Mouse (Mus musculus) liver, embryonic 11.5 days (tissue): Measurements from ENCODE around the gene Hs1bp3. TPM values are rescaled to one million over a fixed set of nuclear protein-coding genes. Genes with fewer than 3 reads are reported as not detected.
A peak's percentile ranks its signal among the peaks of the same experiment; 100 is the strongest.

Source experiments
- ATAC-seq: fragments of 200-750 bp; cut with Nextera tagmentation; replicated peaks from 2 replicates; pipeline ENCODE4 v1.8.0; 2017; ENCODE audit warnings: moderate number of reproducible peaks, mild to moderate bottlenecking, moderate TSS enrichment, moderate library complexity; ENCODE audit not compliant: low FRiP score
- DNase-seq: peaks from one replicate; pipeline ENCODE4 v3.0.0-alpha.2; 2017; ENCODE audit warnings: low spot score
- H3K27ac ChIP-seq: fragments of 300-500 bp; sonication (generic); 2 replicates; pipeline ENCODE4 v1.5.1; 2014; ENCODE audit warnings: mild to moderate bottlenecking, low read depth, low read length, control low read depth
- H3K27me3 ChIP-seq: fragments of 300-500 bp; sonication (generic); replicated peaks from 2 replicates; pipeline ENCODE4 v1.6.1; 2014; ENCODE audit warnings: low read length, mixed read lengths; ENCODE audit not compliant: control insufficient read depth, insufficient read depth
- H3K36me3 ChIP-seq: fragments of 300-500 bp; sonication (generic); 2 replicates; pipeline ENCODE4 v1.6.1; 2014; ENCODE audit warnings: mild to moderate bottlenecking, low read length, moderate library complexity, mixed read lengths; ENCODE audit not compliant: control insufficient read depth, insufficient read depth
- H3K4me1 ChIP-seq: fragments of 300-500 bp; sonication (generic); replicated peaks from 2 replicates; pipeline ENCODE4 v1.6.1; 2014; ENCODE audit warnings: low read length, mixed read lengths; ENCODE audit not compliant: control insufficient read depth, insufficient read depth
- H3K4me2 ChIP-seq: fragments of 300-500 bp; sonication (generic); 2 replicates; pipeline ENCODE4 v1.6.1; 2014; ENCODE audit warnings: mild to moderate bottlenecking, control low read depth, moderate library complexity
- H3K4me3 ChIP-seq: fragments of 300-500 bp; sonication (generic); 2 replicates; pipeline ENCODE4 v1.5.1; 2014; ENCODE audit warnings: low read depth, low read length, control low read depth
- H3K9ac ChIP-seq: fragments of 300-500 bp; sonication (generic); 2 replicates; pipeline ENCODE4 v1.6.1; 2014; ENCODE audit warnings: low read depth, low read length, control low read depth
- H3K9me3 ChIP-seq: fragments of 300-500 bp; sonication (generic); 2 replicates; pipeline ENCODE4 v1.6.1; 2016; ENCODE audit warnings: low read length, inconsistent platforms, mixed read lengths; ENCODE audit not compliant: control insufficient read depth
- WGBS: fragments of 180-500 bp; shearing (Covaris S2); extraction: QIAGEN DNeasy Blood & Tissue Kit; methylation state at CpG from one replicate; pipeline ENCODE4 v1.1.7; 2014; 5-methylcytosine and 5-hydroxymethylcytosine counted together
- polyA plus RNA-seq: library from polyadenylated mRNA; unstranded; fragments of >200 nt; fragmentation: Nextera tagmentation; extraction: Ambion mirVana; gene quantifications from 2 replicates; pipeline ENCODE4 v1.2.1, GENCODE M21; 2014

The Hs1bp3 gene
- polyA plus RNA-seq = 8.6 and 8.8 TPM in 2 replicates

DNA sequence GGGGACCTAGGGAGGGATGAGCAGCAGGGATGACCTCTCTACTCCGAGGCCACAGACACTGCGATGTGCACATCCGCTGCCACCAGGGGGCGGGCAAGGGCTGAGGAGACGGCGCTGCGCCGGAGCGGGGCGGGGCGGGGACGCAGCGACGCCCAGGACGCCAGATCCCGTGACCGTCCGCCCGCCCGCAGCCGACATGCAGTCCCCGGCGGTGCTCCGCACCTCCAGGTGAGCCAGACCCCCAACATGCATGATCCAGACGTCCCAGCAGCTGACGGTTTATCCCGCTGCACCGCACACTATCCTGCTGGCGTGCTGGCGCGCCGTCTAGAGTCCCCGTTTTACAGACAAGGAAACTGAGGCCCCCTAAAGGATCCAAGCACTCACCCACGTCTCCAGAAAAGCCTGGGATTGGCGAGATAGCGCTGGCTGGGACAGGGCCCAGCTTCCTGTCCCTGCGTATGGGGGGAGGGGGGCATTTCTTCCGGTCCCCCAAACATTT, at the start of gene Hs1bp3:
Gene Hs1bp3 (plus strand): TSS at position 163 of the 502 bp plus-strand sequence.
- Histone ChIP-seq H3K36me3 (peaks cover 1% of the 10 kb centered on the region; the same call in 1 of the 2 replicates), H3K27me3 (peaks cover 21% of the 10 kb centered on the region), H3K4me3 (peak within 1 kb of the TSS; percentile 76), H3K4me1 (no peaks in the 10 kb centered on the region), H3K9me3 (no peaks in the 10 kb centered on the region), H3K4me2 (peak within 1 kb of the TSS; percentile 94), H3K27ac (no peak within 1 kb of the TSS), H3K9ac (peak within 1 kb of the TSS; percentile 77)
- WGBS = 0% methylated on average over 36 of the region's 38 CpGs
- peak; percentile 89 for DNase-seq
- peak; percentile 87 for ATAC-seq

DNA sequence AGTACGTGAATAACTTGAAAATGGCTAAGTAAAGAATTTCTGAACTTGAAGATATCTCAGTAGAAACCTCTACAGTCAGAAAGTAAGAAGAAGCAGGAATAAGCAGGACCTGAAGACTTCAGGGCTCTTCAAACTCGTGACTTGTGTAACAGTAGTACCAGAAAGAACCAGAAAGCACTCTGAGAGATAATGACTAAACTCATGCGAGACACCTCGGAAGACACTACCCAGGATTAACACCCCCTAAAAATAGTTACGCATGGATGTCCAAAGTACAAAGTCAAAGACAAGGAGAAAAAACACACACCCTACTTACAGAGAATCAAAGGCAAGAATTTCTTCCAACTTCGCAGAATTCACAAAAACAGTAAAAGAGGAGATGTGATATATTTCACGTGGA, 46.9 kb upstream of the Hs1bp3 start:
- WGBS = 87% methylated on average over 7 of the region's 7 CpGs
- no peaks in the 10 kb centered on the region for H3K4me1 ChIP-seq
- no peaks in the 10 kb centered on the region for H3K27me3 ChIP-seq
- H3K9ac ChIP-seq = no peak overlapping the region
- H3K4me3 ChIP-seq = no peak overlapping the region
- H3K4me2 ChIP-seq = no peak overlapping the region
- ATAC-seq (no peak), DNase-seq (no peak)
- H3K36me3 ChIP-seq = no peaks in the 10 kb centered on the region
- H3K27ac ChIP-seq = no peak overlapping the region
- no peaks in the 10 kb centered on the region for H3K9me3 ChIP-seq

DNA sequence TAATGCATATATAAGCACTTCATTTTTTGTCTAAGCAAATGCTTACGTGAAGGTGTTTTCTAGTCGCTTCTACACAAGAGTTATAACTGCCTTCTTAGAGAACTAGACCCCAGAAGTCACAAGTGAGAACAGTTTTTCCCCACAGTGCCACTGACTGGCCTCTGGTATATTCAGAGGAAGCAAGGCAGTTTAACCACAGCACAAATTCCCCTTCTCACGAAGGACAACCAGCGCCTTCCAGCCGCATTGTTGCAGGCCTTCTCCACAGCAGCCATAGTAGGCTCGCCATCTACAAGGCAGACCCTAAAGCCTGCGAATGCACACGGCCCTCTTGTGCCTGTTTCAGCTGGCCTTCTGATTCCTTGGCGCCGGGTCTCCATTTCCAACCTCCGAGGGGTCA, 43.6 kb upstream of the Hs1bp3 start:
- H3K36me3 ChIP-seq = no peaks in the 10 kb centered on the region
- no peaks in the 10 kb centered on the region for H3K27me3 ChIP-seq
- WGBS = 84% methylated on average over 11 of the region's 11 CpGs
- H3K4me1 ChIP-seq = peaks cover 5% of the 10 kb centered on the region; the same call in 1 of the 2 replicates
- no peak overlapping the region for H3K4me2 ChIP-seq
- ATAC-seq = no peak
- no peak overlapping the region for H3K27ac ChIP-seq
- no peak for DNase-seq
- H3K4me3 ChIP-seq = no peak overlapping the region
- no peaks in the 10 kb centered on the region for H3K9me3 ChIP-seq
- H3K9ac ChIP-seq = no peak overlapping the region

DNA sequence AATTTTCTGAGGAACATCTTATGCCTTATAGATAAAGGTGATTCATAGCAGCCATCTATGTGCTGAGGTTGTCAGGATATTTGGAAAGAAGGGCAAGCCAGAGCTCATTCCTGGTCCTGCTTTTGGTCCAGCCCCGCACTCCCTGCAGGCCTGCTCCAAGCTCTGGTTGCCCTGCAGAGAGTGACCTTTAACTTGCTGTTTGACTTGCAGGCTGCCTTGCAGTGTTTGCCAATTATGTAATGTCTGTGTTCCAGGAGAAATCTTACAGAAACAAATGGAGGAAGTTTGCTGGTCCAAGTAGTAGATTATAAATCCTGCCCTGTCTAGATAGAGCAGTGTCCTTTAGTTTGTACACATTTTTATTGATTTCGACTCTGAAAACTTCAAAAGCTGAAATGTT, 41.8 kb upstream of the Hs1bp3 start:
- no peak overlapping the region for H3K4me2 ChIP-seq
- no peak for ATAC-seq
- no peak overlapping the region for H3K27ac ChIP-seq
- H3K4me3 ChIP-seq = no peak overlapping the region
- no peaks in the 10 kb centered on the region for H3K27me3 ChIP-seq
- no peaks in the 10 kb centered on the region for H3K36me3 ChIP-seq
- H3K9ac ChIP-seq = no peak overlapping the region
- 74% methylated on average over 2 of the region's 2 CpGs for WGBS
- H3K9me3 ChIP-seq = no peaks in the 10 kb centered on the region
- DNase-seq = no peak
- H3K4me1 ChIP-seq = peaks cover 5% of the 10 kb centered on the region; the same call in 1 of the 2 replicates

DNA sequence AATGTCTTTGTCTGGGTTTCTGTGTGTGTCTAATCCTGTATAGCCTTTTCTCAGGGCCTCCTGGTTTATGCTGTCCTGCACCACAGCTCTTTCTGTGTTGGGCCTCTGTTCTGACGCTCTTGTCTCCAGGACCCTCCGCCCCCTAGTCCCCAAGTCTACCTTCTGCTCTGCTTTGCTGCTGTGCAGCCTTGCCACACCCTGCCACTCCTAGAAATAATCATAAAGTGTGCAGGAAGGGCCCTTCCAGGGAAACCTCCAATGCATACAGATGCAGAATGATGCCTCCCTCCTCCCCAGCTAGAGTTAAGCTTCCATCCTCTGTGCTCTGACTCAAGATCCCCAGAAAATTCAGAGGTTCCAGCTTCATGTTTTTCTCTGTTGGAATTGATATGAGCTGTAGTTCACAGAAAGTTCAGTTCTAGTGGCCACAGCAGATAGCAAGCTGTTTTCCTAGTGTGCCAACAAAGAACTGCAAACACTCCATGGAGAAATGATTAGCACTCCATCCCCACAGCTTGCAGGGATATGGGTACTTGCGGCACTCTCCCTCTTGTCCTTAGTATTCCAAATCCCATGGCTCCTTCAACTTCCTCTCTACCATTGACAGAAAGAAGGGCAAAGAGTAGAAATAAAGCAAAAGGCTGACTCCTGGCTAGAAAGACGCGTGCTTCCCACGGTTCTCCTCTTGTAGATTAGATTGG, 39.6 kb upstream of the Hs1bp3 start:
- DNase-seq (no peak), ATAC-seq (0 out of 2 replicates have a peak, but pooled peaks have one; percentile 41)
- Histone ChIP-seq H3K27ac (no peak overlapping the region), H3K4me3 (no peak overlapping the region), H3K4me1 (peaks cover 5% of the 10 kb centered on the region; the same call in 1 of the 2 replicates), H3K4me2 (no peak overlapping the region), H3K27me3 (no peaks in the 10 kb centered on the region), H3K9ac (no peak overlapping the region), H3K36me3 (no peaks in the 10 kb centered on the region), H3K9me3 (no peaks in the 10 kb centered on the region)
- WGBS = 93% methylated on average over 6 of the region's 6 CpGs

DNA sequence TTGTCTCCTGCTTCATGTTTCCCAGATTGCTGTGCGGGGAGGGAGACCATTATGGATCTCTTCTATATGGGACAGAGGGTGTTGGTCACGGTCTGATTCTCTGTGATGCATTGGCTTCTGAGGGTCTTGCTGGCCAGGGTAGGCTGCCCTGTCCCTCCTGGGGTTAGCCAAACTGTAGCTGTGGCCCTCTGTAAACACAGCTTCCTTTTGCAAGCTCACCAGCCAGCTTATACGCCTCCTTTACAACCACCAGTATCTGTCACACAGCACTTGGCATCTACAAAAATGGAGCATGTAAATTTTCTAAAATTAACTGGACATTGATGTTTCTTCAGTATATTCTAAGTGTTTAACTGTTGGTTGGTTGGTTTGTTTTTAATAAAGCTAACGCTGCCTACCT, 37.8 kb upstream of the Hs1bp3 start:
- Histone ChIP-seq H3K9ac (no peak overlapping the region), H3K4me2 (no peak overlapping the region), H3K27me3 (no peaks in the 10 kb centered on the region), H3K4me1 (peaks cover 5% of the 10 kb centered on the region; the same call in 1 of the 2 replicates), H3K9me3 (no peaks in the 10 kb centered on the region), H3K36me3 (peaks cover 2% of the 10 kb centered on the region; the same call in 1 of the 2 replicates), H3K27ac (no peak overlapping the region), H3K4me3 (no peak overlapping the region)
- ATAC-seq = no peak
- DNase-seq = no peak
- 87% methylated on average over 4 of the region's 4 CpGs for WGBS

DNA sequence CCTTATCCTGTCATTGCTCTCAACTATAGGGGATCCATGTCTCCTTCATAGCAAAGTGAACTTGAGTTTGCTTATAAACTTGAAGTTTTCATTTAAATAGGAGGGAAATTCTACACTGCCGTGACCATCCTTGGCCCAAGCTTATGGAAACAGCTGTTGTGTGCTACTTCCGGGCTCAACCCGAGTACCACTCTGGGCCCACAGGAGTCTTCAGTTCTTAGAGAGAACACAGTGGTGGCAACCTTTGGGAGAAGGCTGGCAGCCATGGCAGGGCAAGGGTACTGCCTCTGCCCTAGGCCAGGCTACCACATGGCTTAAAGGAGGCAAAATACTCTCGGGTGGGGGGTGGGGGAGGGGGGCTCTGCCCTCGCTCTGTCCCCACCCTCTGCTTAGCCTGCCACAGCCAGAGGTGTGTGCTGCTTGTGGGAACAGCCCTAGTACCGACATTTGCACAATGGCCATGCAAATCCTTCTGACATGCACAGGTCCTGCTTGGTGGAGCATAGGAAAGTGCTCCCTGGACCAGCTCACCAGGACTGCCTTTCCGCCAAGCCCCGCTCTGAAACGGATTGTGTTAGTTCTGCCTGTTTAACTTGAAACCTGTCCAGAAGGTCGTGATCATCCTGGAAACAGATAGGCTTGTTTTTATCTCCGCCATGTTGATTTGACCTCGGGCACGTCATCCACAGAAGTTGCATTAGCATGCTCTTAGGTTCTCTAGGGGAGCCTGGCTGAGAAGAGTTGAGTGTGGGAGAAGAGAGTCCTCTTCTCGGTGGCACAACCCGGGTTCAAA, 31.8 kb upstream of the Hs1bp3 start:
- H3K9ac ChIP-seq = no peak overlapping the region
- no peak overlapping the region for H3K4me3 ChIP-seq
- H3K27ac ChIP-seq = no peak overlapping the region
- DNase-seq (no peak), ATAC-seq (no peak)
- H3K36me3 ChIP-seq = peaks cover 2% of the 10 kb centered on the region; the same call in 1 of the 2 replicates
- H3K4me1 ChIP-seq = no peaks in the 10 kb centered on the region
- H3K4me2 ChIP-seq = no peak overlapping the region
- H3K9me3 ChIP-seq = no peaks in the 10 kb centered on the region
- H3K27me3 ChIP-seq = no peaks in the 10 kb centered on the region
- 87% methylated on average over 15 of the region's 15 CpGs for WGBS

DNA sequence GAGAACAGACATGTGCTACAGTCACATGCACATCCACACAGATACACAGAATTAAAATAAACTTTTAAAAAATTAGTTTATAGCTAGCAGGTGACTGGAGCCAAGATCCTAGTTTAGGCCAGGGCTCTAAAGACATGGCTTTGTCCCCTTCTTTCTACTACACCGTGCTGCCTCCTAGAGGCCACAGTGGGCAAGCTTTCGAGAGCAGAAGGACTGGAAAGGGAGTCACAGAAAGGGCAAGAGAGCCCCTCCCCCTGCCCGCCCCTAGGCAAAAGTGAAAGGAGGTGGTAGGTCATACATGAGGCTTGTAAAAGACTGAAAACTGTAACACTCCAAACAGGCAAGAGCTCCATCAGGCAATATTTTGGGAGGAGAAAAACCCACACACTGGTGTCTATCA, 25.3 kb upstream of the Hs1bp3 start:
- ATAC-seq (no peak), DNase-seq (no peak)
- Histone ChIP-seq H3K36me3 (no peaks in the 10 kb centered on the region; the same call in 1 of the 2 replicates), H3K27me3 (no peaks in the 10 kb centered on the region; the same call in 1 of the 2 replicates), H3K9me3 (no peaks in the 10 kb centered on the region), H3K4me1 (no peaks in the 10 kb centered on the region), H3K4me3 (no peak overlapping the region), H3K4me2 (no peak overlapping the region), H3K27ac (no peak overlapping the region), H3K9ac (no peak overlapping the region)
- WGBS = 65% methylated on average over 3 of the region's 3 CpGs
